Mouse (Mus musculus) cortical plate, adult 2 months (tissue): ENCODE results near the gene Slc25a5. TPM values are rescaled to one million over a fixed set of nuclear protein-coding genes. Genes with fewer than 3 reads are reported as not detected.
A peak's percentile ranks its signal among the peaks of the same experiment; 100 is the strongest.

Source experiments
- H3K27ac ChIP-seq: fragments of 200-500 bp; 2 replicates; pipeline ENCODE4 v1.5.1; 2012; ENCODE audit warnings: low read length, control low read depth, inconsistent platforms; ENCODE audit not compliant: insufficient read depth
- H3K4me1 ChIP-seq: fragments of 200-500 bp; 2 replicates; pipeline ENCODE4 v1.6.1; 2011; ENCODE audit warnings: low read length; ENCODE audit not compliant: control insufficient read depth, insufficient read depth
- H3K4me3 ChIP-seq: fragments of 200-500 bp; 2 replicates; pipeline ENCODE4 v1.5.1; 2011; ENCODE audit warnings: mild to moderate bottlenecking, low read length, control low read depth; ENCODE audit not compliant: insufficient read depth
- CTCF ChIP-seq: fragments of 200-500 bp; IDR thresholded peaks from 2 replicates; pipeline ENCODE4 v1.5.1; 2011; ENCODE audit warnings: mild to moderate bottlenecking, control low read depth, low read length; ENCODE audit not compliant: insufficient read depth; ENCODE audit errors: extremely low read depth
- POLR2A ChIP-seq: fragments of 200-500 bp; IDR thresholded peaks from 2 replicates; pipeline ENCODE4 v1.6.1; 2011; ENCODE audit warnings: mild to moderate bottlenecking, low read length, control low read depth; ENCODE audit not compliant: insufficient read depth; ENCODE audit errors: extremely low read depth
- polyA plus RNA-seq: library from polyadenylated mRNA; depleted of rRNA; stranded (reverse); fragments of >200 nt; gene quantifications from 2 replicates; pipeline ENCODE4 v1.2.3, GENCODE M21; 2012

Slc25a5 gene
- polyA plus RNA-seq, 1 experiment: 428 TPM

DNA sequence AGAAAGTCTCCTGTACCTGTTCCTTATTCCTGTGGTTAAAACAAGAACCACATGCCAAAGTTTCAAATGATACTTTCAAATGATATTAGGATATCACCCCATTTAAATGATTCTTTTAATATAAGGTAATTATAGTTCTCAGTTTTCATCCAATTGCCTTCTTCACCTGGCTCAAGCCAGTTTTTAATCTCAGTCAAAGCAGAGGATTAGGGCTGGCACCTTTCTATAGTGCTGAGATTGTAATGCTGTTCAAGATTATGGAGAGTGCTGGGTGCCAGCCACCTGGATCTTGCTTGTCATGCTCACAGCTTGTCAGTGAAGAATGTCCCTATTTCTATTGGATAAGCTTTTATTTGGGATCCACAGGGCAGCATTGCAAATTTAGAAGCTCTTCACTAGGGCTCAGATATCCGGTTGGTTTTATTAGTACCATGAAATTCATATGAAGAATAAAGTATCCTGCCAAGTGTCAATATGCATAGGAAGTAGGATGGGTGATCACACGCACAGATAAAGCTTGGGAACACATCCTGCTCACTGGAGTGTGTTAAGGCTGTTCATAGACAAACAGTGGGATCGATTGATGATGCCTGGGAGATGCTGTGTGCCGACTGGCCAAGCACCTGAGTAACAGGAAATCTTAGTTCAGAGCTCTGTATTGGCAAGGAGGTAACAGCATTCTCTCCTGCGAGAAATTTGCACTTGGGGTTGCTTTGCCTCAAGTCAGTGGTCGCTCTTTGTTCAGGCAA, 3.9 kb downstream of the Slc25a5 start:
- no peak for TF ChIP-seq POLR2A
- TF ChIP-seq CTCF: no peak

GRCm38 (mm10) chrX:36803189-36803588, 7.7 kb downstream of the Slc25a5 start:
- no peak overlapping the region for H3K27ac ChIP-seq
- TF ChIP-seq CTCF (no peak), POLR2A (no peak)
- no peak overlapping the region for H3K4me3 ChIP-seq
- H3K4me1 ChIP-seq: no peaks in the 10 kb centered on the region

More for the DNA sequence above, 3.9 kb downstream of the Slc25a5 start:
- Histone ChIP-seq H3K4me3 (no peak overlapping the region), H3K27ac (no peak overlapping the region), H3K4me1 (no peaks in the 10 kb centered on the region)

GRCm38 (mm10) chrX:36804196-36804595, 8.7 kb downstream of the Slc25a5 start:
- no peak overlapping the region for H3K4me3 ChIP-seq
- TF ChIP-seq CTCF (no peak), POLR2A (no peak)
- H3K4me1 ChIP-seq: no peaks in the 10 kb centered on the region; the same call in 1 of the 2 replicates
- no peak overlapping the region for H3K27ac ChIP-seq

DNA sequence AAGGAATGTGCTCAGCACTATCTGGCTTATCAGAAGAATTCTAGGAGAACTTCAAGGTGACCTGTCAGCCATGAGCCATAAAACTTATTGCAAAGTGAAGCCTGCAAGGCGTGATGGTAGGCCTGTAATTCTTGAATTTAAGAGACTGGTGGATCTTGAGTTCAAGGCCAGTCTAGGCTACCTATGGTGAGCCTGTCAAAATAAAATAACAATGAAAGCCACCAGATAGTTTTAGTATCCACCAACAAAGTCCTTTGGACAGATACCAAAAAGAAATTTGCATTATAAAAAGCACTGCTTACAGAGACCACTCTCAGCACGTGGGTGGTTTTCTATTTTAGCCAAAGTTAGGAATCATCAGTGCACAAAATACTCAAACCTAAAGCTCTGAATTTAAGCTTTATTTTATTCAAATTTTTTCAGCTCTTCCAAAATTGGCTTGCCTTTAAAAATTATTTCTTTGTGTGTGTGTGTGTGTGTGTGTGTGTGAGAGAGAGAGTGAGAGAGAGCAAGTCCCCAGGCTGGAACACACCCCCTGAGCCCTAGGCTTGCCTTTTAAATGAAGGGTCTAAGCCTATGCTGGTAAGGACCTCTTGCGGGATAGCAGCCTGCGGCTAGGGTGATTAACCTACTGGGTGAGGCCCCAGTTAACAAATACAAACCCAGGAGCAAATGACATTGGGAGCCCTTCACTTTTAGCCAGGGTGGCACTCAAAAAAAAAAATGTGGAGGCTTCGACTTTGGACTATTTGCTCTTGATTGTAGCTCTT, 10.2 kb downstream of the Slc25a5 start:
- H3K4me1 ChIP-seq: no peaks in the 10 kb centered on the region; the same call in 1 of the 2 replicates
- no peak overlapping the region for H3K4me3 ChIP-seq
- TF ChIP-seq CTCF (no peak), POLR2A (no peak)
- H3K27ac ChIP-seq: no peak overlapping the region

- peak; percentile 28; the same call in 1 of the 2 replicates for TF ChIP-seq POLR2A
- TF ChIP-seq CTCF: peak; percentile 48
- Histone ChIP-seq H3K4me3 (peak overlapping the region; percentile 27), H3K27ac (peak overlapping the region; percentile 2; the same call in 1 of the 2 replicates), H3K4me1 (no peaks in the 10 kb centered on the region; the same call in 1 of the 2 replicates)
Measured at GRCm38 (mm10) chrX:36807360-36808317, 12.2 kb downstream of the Slc25a5 start.

DNA sequence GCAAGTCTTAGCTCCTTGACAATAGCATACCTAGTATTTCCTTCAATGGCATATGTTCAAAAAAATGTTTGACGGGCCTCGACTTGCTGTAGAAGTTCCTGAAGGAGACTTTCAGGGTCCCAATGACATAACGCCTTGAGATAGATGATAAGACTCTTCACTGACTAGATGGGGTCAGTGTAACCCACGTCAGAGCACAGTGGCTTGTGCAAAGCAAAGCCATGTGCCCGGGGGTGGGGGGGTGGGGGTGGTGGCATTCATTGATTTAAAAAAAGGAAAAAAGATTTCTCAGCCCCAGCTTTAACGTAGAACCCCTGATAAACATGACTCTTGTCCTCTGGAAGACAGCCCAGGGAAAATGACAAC, 12.8 kb downstream of the Slc25a5 start:
- Histone ChIP-seq H3K4me3 (peak overlapping the region; percentile 27), H3K4me1 (no peaks in the 10 kb centered on the region; the same call in 1 of the 2 replicates), H3K27ac (no peak overlapping the region)
- TF ChIP-seq POLR2A (no peak), CTCF (no peak)

DNA sequence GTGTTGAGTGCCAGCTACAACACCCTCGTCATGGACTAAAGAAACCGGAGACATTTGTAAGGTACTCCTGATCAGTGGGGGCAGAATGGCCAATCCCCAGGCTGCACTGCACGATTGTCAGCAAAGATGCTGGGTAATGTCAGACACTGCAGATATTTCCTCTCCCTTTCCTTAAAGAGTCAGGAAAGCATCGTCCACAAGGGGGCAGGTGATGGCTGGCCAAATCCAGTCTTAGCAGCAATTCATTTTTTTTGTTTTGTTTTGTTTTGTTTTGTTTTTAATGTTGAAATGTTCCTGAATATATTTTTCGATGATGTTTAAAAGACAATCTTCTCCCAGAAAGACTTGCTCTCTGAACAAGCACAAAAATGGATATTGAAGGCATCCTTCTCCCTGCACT, 15.9 kb downstream of the Slc25a5 start:
- TF ChIP-seq POLR2A (no peak), CTCF (peak; percentile 48; the same call in 1 of the 2 replicates)
- Histone ChIP-seq H3K4me3 (no peak overlapping the region), H3K27ac (no peak overlapping the region), H3K4me1 (no peaks in the 10 kb centered on the region; the same call in 1 of the 2 replicates)

GRCm38 (mm10) chrX:36814161-36814836, 18.8 kb downstream of the Slc25a5 start:
- TF ChIP-seq POLR2A: no peak
- no peak for TF ChIP-seq CTCF
- Histone ChIP-seq H3K4me3 (no peak overlapping the region), H3K4me1 (no peaks in the 10 kb centered on the region), H3K27ac (no peak overlapping the region)

DNA sequence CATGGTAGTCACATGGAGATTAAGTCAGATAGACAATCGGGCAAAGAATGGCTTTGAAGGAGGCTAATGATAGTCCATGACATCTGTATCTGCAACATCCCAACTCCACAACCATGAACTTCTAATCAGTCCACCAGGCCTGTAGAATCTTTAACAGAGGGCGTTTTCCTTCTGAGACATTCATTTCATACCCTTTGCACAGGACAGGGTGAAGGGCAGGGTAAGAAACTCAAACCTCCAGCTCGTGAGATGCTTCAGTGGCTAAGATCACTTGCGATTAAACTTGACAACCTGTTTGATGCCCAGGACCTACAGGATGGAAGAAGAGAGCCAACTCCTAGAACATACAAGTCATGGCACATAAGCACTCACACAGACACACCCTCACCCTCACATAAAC, 19.6 kb downstream of the Slc25a5 start:
- Histone ChIP-seq H3K4me3 (no peak overlapping the region), H3K27ac (no peak overlapping the region), H3K4me1 (no peaks in the 10 kb centered on the region)
- TF ChIP-seq CTCF: no peak
- TF ChIP-seq POLR2A: no peak
